Mouse (Mus musculus): ENCODE measurements at regions not wholly inside any gene's neighbourhood (a gene's known extent, or its start where the extent isn't known, plus 50 kb on each side); places are given as distances from the start of the nearest gene placed in this dataset.
"Not testable (repeated sequence)": the region's sequence is repeated elsewhere in the genome, so short reads cannot be mapped to it uniquely, and the experiment has no call there.

GRCm38 (mm10) chr2:168424277-168425099 is 143.0 kb upstream of the Kcng1 start:
- H3K27me3 ChIP-seq (ENCODE audit: insufficient read depth, poor library complexity, severe bottlenecking) = peaks cover 80% of the 10 kb centered on the region
- H3K9me3 ChIP-seq = 0 out of 2 replicates have a peak, but pooled peaks cover 4% of the 10 kb centered on the region
- no peak for DNase-seq (ENCODE audit: low spot score)
- 81% methylated on average over 20 of the region's 20 CpGs for WGBS
- no peaks in the 10 kb centered on the region for H3K4me1 ChIP-seq
- no peaks in the 10 kb centered on the region for H3K36me3 ChIP-seq
- H3K27ac ChIP-seq = no peak overlapping the region
- H3K4me3 ChIP-seq = no peak overlapping the region

GRCm38 (mm10) chr2:168423551-168423950 is 142.0 kb upstream of the Kcng1 start:
- WGBS = 59% methylated on average over 6 of the region's 6 CpGs
- Histone ChIP-seq H3K27me3 (ENCODE audit: insufficient read depth, poor library complexity, severe bottlenecking) (peaks cover 79% of the 10 kb centered on the region), H3K36me3 (no peaks in the 10 kb centered on the region), H3K27ac (no peak overlapping the region), H3K9me3 (0 out of 2 replicates have a peak, but pooled peaks cover 4% of the 10 kb centered on the region), H3K4me3 (no peak overlapping the region), H3K4me1 (no peaks in the 10 kb centered on the region)
- DNase-seq (ENCODE audit: low spot score) = no peak

GRCm38 (mm10) chr2:168415140-168415539 is 133.6 kb upstream of the Kcng1 start:
- no peak for DNase-seq (ENCODE audit: low spot score)
- Histone ChIP-seq H3K27ac (no peak overlapping the region), H3K9me3 (no peaks in the 10 kb centered on the region), H3K27me3 (ENCODE audit: insufficient read depth, poor library complexity, severe bottlenecking) (peaks cover 54% of the 10 kb centered on the region), H3K4me1 (peaks cover 5% of the 10 kb centered on the region; the same call in 1 of the 2 replicates), H3K36me3 (no peaks in the 10 kb centered on the region), H3K4me3 (no peak overlapping the region)
- 25% methylated on average over 17 of the region's 17 CpGs for WGBS

GRCm38 (mm10) chr2:168414110-168414872 is 132.8 kb upstream of the Kcng1 start:
- Histone ChIP-seq H3K27me3 (ENCODE audit: insufficient read depth, poor library complexity, severe bottlenecking) (peaks cover 51% of the 10 kb centered on the region), H3K36me3 (no peaks in the 10 kb centered on the region), H3K4me3 (no peak overlapping the region), H3K27ac (no peak overlapping the region), H3K9me3 (no peaks in the 10 kb centered on the region), H3K4me1 (peaks cover 5% of the 10 kb centered on the region; the same call in 1 of the 2 replicates)
- no peak for DNase-seq (ENCODE audit: low spot score)
- 76% methylated on average over 18 of the region's 18 CpGs for WGBS

- H3K9me3 ChIP-seq = no peaks in the 10 kb centered on the region
- H3K4me1 ChIP-seq = peaks cover 5% of the 10 kb centered on the region; the same call in 1 of the 2 replicates
- H3K27ac ChIP-seq = no peak overlapping the region
- H3K27me3 ChIP-seq (ENCODE audit: insufficient read depth, poor library complexity, severe bottlenecking) = peaks cover 51% of the 10 kb centered on the region
- no peak overlapping the region for H3K4me3 ChIP-seq
- no peak for DNase-seq (ENCODE audit: low spot score)
- no peaks in the 10 kb centered on the region for H3K36me3 ChIP-seq
- 47% methylated on average over 6 of the region's 6 CpGs for WGBS
These were observed 131.3 kb upstream of the Kcng1 start for GRCm38 (mm10) chr2:168412853-168413252.

GRCm38 (mm10) chr2:168402782-168403513 is 121.4 kb upstream of the Kcng1 start:
- Histone ChIP-seq H3K27me3 (ENCODE audit: insufficient read depth, poor library complexity, severe bottlenecking) (peaks cover 63% of the 10 kb centered on the region), H3K36me3 (no peaks in the 10 kb centered on the region), H3K4me3 (no peak overlapping the region), H3K9me3 (no peaks in the 10 kb centered on the region), H3K27ac (no peak overlapping the region), H3K4me1 (no peaks in the 10 kb centered on the region)
- DNase-seq (ENCODE audit: low spot score) = no peak
- WGBS = 69% methylated on average over 16 of the region's 16 CpGs

- no peak for DNase-seq (ENCODE audit: low spot score)
- 81% methylated on average over 14 of the region's 14 CpGs for WGBS
- Histone ChIP-seq H3K36me3 (no peaks in the 10 kb centered on the region), H3K4me1 (peaks cover 3% of the 10 kb centered on the region; the same call in 1 of the 2 replicates), H3K27ac (no peak overlapping the region), H3K27me3 (ENCODE audit: insufficient read depth, poor library complexity, severe bottlenecking) (peaks cover 51% of the 10 kb centered on the region), H3K4me3 (no peak overlapping the region), H3K9me3 (no peaks in the 10 kb centered on the region)
These were observed 117.7 kb upstream of the Kcng1 start for GRCm38 (mm10) chr2:168399088-168399709.

- 62% methylated on average over 3 of the region's 3 CpGs for WGBS
- H3K4me1 ChIP-seq = peaks cover 3% of the 10 kb centered on the region; the same call in 1 of the 2 replicates
These were observed 114.8 kb upstream of the Kcng1 start for GRCm38 (mm10) chr2:168396316-168396715.

GRCm38 (mm10) chr2:168393341-168393740 is 111.8 kb upstream of the Kcng1 start:
- Histone ChIP-seq H3K9me3 (no peaks in the 10 kb centered on the region), H3K4me1 (peaks cover 3% of the 10 kb centered on the region; the same call in 1 of the 2 replicates), H3K27me3 (ENCODE audit: insufficient read depth, poor library complexity, severe bottlenecking) (peaks cover 21% of the 10 kb centered on the region), H3K36me3 (no peaks in the 10 kb centered on the region), H3K27ac (no peak overlapping the region), H3K4me3 (no peak overlapping the region)
- no peak for DNase-seq (ENCODE audit: low spot score)
- 89% methylated on average over 18 of the region's 18 CpGs for WGBS

More at GRCm38 (mm10) chr2:168396316-168396715, 114.8 kb upstream of the Kcng1 start:
- H3K36me3 ChIP-seq = no peaks in the 10 kb centered on the region
- DNase-seq (ENCODE audit: low spot score) = no peak
- H3K27me3 ChIP-seq (ENCODE audit: insufficient read depth, poor library complexity, severe bottlenecking) = peaks cover 35% of the 10 kb centered on the region
- H3K9me3 ChIP-seq = no peaks in the 10 kb centered on the region
- no peak overlapping the region for H3K27ac ChIP-seq
- no peak overlapping the region for H3K4me3 ChIP-seq

- H3K9me3 ChIP-seq; H3K4me3 ChIP-seq; H3K27ac ChIP-seq; H3K36me3 ChIP-seq; H3K4me1 ChIP-seq; DNase-seq (ENCODE audit: low spot score): not testable (repeated sequence)
- WGBS = 92% methylated on average over 3 of the region's 3 CpGs
- peaks cover 17% of the 10 kb centered on the region for H3K27me3 ChIP-seq (ENCODE audit: insufficient read depth, poor library complexity, severe bottlenecking)
These were observed 110.6 kb upstream of the Kcng1 start for GRCm38 (mm10) chr2:168392171-168392570.

- H3K4me3 ChIP-seq = no peak overlapping the region
- H3K9me3 ChIP-seq = peaks cover 3% of the 10 kb centered on the region; the same call in 1 of the 2 replicates
- no peaks in the 10 kb centered on the region for H3K4me1 ChIP-seq
- DNase-seq (ENCODE audit: low spot score) = no peak
- H3K27ac ChIP-seq = no peak overlapping the region
- 76% methylated on average over 5 of the region's 5 CpGs for WGBS
- peaks cover 18% of the 10 kb centered on the region for H3K27me3 ChIP-seq (ENCODE audit: insufficient read depth, poor library complexity, severe bottlenecking)
- H3K36me3 ChIP-seq = no peaks in the 10 kb centered on the region
These were observed 99.1 kb upstream of the Kcng1 start for GRCm38 (mm10) chr2:168380606-168381005.

- Histone ChIP-seq H3K4me1 (no peaks in the 10 kb centered on the region), H3K9me3 (peaks cover 9% of the 10 kb centered on the region; the same call in 1 of the 2 replicates), H3K27ac (no peak overlapping the region), H3K4me3 (no peak overlapping the region), H3K36me3 (no peaks in the 10 kb centered on the region), H3K27me3 (ENCODE audit: insufficient read depth, poor library complexity, severe bottlenecking) (no peaks in the 10 kb centered on the region)
- 96% methylated on average over 5 of the region's 5 CpGs for WGBS
- no peak for DNase-seq (ENCODE audit: low spot score)
These were observed 90.8 kb upstream of the Kcng1 start for GRCm38 (mm10) chr2:168372356-168372755.

Measured in heart, embryonic 10.5 days (tissue).